Mouse (Mus musculus) bone marrow macrophage, adult 2 months (primary cell): ENCODE measurements around the gene Cx3cl1. TPM values are rescaled to one million over a fixed set of nuclear protein-coding genes. Genes with fewer than 3 reads are reported as not detected.

Source experiments
- H3K27ac ChIP-seq: 2 replicates; pipeline ENCODE4 v1.5.1; 2012; ENCODE audit warnings: low read depth, low read length; ENCODE audit not compliant: insufficient read depth
- H3K4me1 ChIP-seq: 2 replicates; pipeline ENCODE4 v1.6.1; 2012; ENCODE audit warnings: low read length; ENCODE audit not compliant: control insufficient read depth, insufficient read depth
- H3K4me3 ChIP-seq: 2 replicates; pipeline ENCODE4 v1.5.1; 2012; ENCODE audit warnings: mild to moderate bottlenecking, low read length, moderate library complexity; ENCODE audit not compliant: insufficient read depth
- CTCF ChIP-seq: IDR thresholded peaks from 2 replicates; pipeline ENCODE4 v1.5.1; 2012; ENCODE audit warnings: low read depth, mild to moderate bottlenecking, low read length, moderate library complexity
- POLR2A ChIP-seq: IDR thresholded peaks from 2 replicates; pipeline ENCODE4 v1.6.1; 2012; ENCODE audit warnings: mild to moderate bottlenecking, low read depth, low read length, borderline replicate concordance
- polyA plus RNA-seq: library from polyadenylated mRNA; stranded (reverse); fragments of >200 nt; gene quantifications from 2 replicates; pipeline ENCODE4 v1.2.4, GENCODE M21; 2012; ENCODE audit not compliant: missing spikeins, insufficient read depth, insufficient read length

Cx3cl1 gene
- polyA plus RNA-seq, 1 experiment: 0.76 TPM

DNA sequence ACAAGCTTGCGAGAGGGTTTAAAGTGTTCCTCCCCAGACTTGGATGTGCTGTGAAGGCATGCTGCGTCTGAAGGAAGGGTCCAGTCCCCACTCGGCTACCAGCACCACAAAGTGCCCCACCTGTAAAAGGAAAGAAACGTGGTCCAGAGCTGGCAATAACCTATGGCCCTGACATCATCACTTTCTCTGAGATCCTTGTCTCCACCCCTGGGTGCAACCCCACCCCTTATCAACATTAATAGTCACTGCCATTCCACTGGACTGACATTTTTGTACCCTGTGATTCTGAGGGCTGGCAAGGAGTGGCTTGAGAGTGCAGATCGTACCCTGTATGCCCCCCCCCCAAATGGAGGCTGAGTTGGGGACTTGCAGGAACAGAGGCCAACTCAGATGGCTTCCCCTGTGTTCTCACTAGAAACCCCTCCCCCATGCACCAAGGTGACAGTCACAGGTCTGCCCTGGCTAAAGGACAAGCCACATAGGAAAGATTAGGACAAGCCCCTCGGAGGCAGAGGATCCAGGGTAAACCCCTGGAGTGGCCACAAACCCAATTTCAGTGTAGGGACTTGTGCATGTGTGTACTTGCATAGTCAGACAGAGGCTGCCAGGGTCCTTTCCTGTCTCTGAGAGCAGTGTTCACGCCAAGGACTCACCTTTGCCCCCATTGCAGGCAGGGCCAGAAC, 9.5 kb downstream of the Cx3cl1 start:
- Histone ChIP-seq H3K4me3 (no peak overlapping the region), H3K4me1 (peaks cover 38% of the 10 kb centered on the region)

GRCm38 (mm10) chr8:94781838-94782235, 10.0 kb downstream of the Cx3cl1 start:
- TF ChIP-seq POLR2A: no peak
- no peak for TF ChIP-seq CTCF
- H3K4me3 ChIP-seq: no peak overlapping the region
- H3K4me1 ChIP-seq: peaks cover 32% of the 10 kb centered on the region
- H3K27ac ChIP-seq: no peak overlapping the region

More for the DNA sequence above, 9.5 kb downstream of the Cx3cl1 start:
- no peak for TF ChIP-seq CTCF
- TF ChIP-seq POLR2A: no peak
- H3K27ac ChIP-seq: no peak overlapping the region

- no peak overlapping the region for H3K27ac ChIP-seq
- H3K4me1 ChIP-seq: peaks cover 16% of the 10 kb centered on the region
- TF ChIP-seq POLR2A (no peak), CTCF (no peak)
- H3K4me3 ChIP-seq: no peak overlapping the region
Measured at GRCm38 (mm10) chr8:94783890-94784289, 12.1 kb downstream of the Cx3cl1 start.

DNA sequence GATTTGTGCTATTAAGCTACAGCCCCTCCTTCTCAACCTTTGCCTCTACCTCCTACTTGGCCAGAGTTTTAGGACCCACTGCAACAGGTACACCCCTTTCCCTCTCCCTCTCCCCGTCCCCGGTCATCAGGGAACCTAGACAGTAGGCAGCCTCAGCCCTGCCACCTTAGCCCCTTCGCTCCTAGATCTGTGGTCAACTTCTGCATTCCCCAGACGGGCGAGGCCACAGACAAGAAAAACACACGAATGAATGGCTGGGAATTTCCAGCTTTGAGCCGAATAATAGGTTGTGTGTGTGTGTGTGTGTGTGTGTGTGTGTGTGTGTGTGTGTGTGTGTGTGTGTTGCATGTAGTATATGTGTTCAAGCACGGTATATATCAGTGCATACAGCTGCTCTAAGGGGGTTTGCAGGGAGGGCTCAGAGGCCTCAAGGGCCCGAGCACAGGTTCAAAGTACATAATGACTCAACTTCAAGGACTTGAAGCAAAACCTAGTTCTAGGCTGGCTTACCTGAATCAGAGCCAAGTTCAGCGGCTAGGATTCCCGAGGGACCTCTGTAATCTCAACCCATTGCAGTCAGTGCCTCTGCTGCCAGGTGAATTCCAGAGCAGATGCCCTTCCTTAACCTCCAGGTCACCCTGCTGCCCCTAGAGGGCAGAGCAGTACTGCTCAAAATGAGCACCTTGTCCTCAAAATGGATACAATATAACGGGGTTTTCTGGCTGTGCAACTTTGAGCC, 13.6 kb downstream of the Cx3cl1 start:
- H3K4me3 ChIP-seq: no peak overlapping the region
- TF ChIP-seq POLR2A (no peak), CTCF (peak; percentile 34; the same call in 1 of the 2 replicates)
- H3K27ac ChIP-seq: no peak overlapping the region
- peaks cover 9% of the 10 kb centered on the region for H3K4me1 ChIP-seq

DNA sequence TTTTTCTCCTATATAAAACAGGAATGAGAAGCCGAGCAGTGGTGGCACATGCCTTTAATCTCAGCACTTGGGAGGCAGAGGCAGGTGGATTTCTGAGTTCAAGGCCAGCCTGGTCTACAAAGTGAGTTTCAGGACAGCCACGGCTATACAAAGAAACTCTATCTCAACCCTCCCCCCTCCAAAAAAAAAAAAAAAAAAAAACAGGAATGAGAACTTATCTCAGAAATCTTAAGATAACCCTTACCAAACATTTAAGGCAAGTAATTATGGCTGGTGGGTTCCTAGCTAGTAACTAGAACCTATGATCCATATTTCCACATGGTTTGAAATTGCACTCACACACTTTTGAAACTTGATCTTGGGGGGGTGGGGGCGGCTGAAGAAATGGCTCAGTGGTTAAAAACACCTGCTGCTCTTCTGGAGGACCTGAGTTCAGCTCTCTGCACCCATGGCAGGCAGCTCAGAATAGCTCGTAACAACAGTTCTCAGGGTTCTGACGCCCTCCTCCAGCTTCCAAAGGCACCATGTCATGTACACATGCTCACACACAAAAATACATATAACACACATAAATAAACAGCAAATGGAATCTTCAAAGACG, 14.3 kb downstream of the Cx3cl1 start:
- no peak overlapping the region for H3K4me3 ChIP-seq
- H3K4me1 ChIP-seq: peaks cover 9% of the 10 kb centered on the region
- no peak overlapping the region for H3K27ac ChIP-seq
- TF ChIP-seq CTCF (no peak), POLR2A (no peak)

DNA sequence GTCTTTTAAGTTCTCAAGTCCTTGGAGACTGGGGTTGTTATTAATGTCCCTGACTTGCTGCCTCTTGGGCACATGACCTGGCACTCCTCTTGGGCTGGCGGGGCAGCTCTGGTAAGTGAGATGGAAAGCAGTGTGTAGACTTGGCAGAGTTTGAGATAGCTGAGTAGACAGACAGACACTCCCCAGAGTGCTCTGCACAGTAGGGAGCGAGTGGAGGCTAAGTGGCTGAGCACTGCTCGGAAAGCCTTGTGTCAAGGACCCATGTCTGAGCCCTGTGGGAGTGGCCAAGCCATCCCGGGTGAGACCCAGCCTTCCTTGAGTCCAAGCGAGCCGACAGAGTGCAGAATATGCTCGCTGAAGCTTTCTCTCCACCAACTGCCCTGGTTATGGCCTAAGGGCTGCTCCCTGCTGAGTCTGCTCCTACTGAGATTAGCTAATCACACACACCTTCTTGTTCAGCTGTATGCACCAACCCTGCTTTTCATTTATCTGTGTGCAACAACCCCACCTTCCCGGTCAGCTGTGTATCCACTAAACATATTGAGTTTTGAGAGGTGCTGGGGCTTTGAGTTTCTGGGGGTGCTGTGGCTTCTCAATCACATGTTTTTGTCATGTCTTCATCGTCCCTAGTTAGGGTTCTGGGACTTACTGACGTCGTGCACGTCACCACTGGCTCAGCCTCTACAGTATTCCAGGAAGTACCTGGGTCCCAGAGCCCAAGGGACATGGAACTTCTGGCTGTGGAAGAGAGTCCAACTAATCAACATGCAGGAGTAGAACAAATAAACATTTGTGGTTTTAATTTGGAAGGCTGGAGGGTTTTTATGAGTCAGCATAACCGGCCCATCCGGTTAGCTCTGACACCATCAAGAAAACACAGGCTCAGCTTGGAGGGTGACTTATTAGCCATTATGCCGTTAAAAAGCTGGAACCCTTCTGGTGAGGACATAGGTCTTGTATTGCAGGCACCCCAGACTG, 16.0 kb downstream of the Cx3cl1 start:
- peaks cover 9% of the 10 kb centered on the region for H3K4me1 ChIP-seq
- no peak overlapping the region for H3K4me3 ChIP-seq
- no peak overlapping the region for H3K27ac ChIP-seq
- no peak for TF ChIP-seq POLR2A
- no peak for TF ChIP-seq CTCF

GRCm38 (mm10) chr8:94789256-94789955, 17.6 kb downstream of the Cx3cl1 start:
- Histone ChIP-seq H3K4me3 (no peak overlapping the region), H3K27ac (no peak overlapping the region), H3K4me1 (peaks cover 3% of the 10 kb centered on the region)
- TF ChIP-seq CTCF: no peak
- no peak for TF ChIP-seq POLR2A

GRCm38 (mm10) chr8:94794368-94794767, 22.6 kb downstream of the Cx3cl1 start:
- Histone ChIP-seq H3K4me1 (no peaks in the 10 kb centered on the region), H3K4me3 (no peak overlapping the region), H3K27ac (no peak overlapping the region)
- TF ChIP-seq POLR2A (no peak), CTCF (no peak)

DNA sequence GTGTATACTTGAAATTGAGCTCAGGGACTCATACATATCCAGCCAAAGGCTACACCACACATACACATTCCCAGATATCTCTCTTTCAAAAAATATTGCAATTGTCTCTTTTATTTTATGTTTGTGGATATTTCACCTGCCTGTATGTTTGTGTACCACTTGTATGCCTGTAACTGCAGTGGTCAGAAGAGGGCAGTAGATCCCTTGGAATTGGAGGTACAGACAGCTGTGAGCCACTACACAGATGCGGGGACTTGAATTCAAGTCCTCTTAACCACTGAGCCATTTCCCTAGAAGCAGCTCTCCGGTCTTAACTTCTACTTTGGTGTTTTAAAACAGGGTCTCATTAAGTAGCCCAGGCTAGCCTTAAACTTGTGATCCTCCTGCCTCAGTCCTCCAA, 23.0 kb downstream of the Cx3cl1 start:
- TF ChIP-seq POLR2A: no peak
- no peak for TF ChIP-seq CTCF

More for the DNA sequence above, 23.0 kb downstream of the Cx3cl1 start:
- Histone ChIP-seq H3K4me1 (no peaks in the 10 kb centered on the region), H3K4me3 (no peak overlapping the region), H3K27ac (no peak overlapping the region)
